Mouse (Mus musculus) cerebellum, postnatal 14 days (tissue): ENCODE measurements at regions not wholly inside any gene's neighbourhood (a gene's known extent, or its start where the extent isn't known, plus 50 kb on each side); places are given as distances from the start of the nearest gene placed in this dataset.

Experiments used
- DNase-seq, 2 experiments: peaks; one replicate each; pipeline ENCODE4 v3.0.0; 2021; ENCODE audit warnings: mixed read lengths in 2 of 2

GRCm38 (mm10) chr9:88073165-88073564 lies 253.8 kb upstream of the Nt5e start:
- peak; percentile 64 to 72 for DNase-seq

DNA sequence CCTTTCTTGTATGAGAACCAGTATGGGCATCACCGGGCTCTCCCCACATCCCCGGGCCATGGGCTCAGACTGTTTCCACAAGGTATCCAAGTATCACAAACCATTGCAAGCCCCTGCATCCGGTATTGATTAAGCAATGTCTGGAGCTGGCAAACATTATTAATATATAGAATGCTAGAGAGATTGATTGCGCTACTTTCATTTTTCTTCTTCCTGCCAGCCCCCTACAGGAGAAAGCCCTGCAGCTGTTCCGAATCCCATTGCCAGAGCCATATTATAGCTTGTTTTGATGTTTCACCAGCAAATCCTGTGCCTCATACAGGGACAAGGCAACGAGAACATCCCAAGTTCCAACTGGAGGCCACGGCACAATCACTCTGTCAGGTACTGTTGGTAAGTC lies 253.4 kb upstream of the Nt5e start:
- no peak for DNase-seq

DNA sequence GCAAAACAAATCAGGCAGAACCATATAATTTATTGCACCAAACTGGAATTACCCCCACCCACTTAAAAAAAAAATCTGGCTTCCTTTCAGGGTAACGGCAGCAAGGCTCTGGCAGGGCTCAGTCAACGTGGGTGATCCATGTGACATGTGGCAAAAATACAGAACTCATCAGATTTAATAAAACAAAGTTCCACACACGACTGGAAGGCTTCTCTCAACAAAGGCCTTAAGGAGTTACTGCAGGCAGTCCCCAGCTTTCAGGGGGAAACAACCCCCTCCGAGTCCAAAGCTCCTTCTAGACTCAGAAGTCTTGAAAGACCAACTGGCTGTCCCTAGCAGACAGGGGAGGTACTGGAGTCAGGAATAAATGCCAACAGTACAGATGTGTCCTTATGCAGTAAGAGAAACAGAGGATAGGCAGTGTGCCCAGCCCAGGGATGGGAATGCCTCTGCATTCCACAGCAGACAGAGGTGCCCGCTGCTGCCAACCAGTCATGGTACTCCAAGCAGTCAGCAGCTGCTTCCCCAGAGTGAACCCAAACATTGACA lies 244.0 kb upstream of the Nt5e start:
- no peak for DNase-seq

DNA sequence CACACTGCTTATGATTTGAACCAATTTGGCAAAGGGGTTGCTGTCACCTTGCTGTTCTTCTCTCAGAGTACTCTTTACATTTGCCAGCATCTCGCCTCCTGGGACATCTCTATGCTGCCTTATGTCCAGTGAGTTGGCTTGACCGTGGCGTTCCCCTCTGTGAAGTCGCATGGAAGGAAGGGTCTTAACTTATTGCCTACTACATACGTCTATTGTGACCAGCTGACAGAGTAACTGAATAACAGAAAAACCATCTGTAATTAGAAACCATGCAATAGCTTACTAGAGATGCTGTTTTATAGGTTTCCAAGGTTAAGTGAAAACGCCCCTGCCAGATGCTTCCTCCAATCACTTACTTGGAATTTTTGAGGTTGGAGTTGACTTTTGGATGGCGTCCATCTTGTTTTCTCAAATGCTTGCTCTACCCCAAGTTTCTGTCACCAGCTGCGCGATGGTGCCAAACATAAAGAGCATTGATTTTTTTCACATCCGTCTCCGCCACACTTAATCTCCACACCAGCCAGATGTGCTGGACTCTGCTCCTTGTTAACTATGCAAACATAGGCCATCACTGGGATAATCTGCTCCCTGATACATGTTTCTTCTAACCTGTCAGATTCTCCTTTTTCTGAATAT lies 241.7 kb upstream of the Nt5e start:
- DNase-seq: no peak

- no peak for DNase-seq
Observed at GRCm38 (mm10) chr9:88085866-88086265, 241.1 kb upstream of the Nt5e start.

- no peak for DNase-seq
Observed at GRCm38 (mm10) chr9:88091781-88092527, 235.0 kb upstream of the Nt5e start.

DNA sequence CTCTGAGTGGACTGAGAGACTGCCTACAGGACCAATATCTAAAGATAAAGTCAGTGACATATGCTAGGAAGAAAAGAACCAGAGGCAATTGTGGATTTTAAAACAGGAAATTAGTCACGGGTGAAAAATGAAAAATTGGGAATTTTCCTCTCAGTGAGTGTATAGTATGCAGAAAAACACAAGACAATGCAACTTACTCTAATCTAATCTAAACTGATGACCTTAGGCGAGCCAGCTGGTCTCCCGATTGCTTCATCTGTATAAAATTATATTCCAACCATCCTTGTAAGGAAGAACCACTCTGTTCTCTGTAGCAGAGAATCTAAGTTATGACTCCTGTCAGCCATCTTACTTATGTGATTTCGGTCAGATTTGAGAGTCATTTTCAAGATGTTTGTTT lies 234.4 kb upstream of the Nt5e start:
- no peak for DNase-seq

GRCm38 (mm10) chr9:88113094-88113493 lies 213.9 kb upstream of the Nt5e start:
- no peak for DNase-seq

GRCm38 (mm10) chr9:88120536-88120935 lies 206.5 kb upstream of the Nt5e start:
- no peak for DNase-seq

GRCm38 (mm10) chr9:88120963-88121570 lies 205.9 kb upstream of the Nt5e start:
- DNase-seq: peak; percentile 21 to 32

- DNase-seq: peak; percentile 13
Observed at GRCm38 (mm10) chr9:88124322-88125005, 202.5 kb upstream of the Nt5e start.

DNA sequence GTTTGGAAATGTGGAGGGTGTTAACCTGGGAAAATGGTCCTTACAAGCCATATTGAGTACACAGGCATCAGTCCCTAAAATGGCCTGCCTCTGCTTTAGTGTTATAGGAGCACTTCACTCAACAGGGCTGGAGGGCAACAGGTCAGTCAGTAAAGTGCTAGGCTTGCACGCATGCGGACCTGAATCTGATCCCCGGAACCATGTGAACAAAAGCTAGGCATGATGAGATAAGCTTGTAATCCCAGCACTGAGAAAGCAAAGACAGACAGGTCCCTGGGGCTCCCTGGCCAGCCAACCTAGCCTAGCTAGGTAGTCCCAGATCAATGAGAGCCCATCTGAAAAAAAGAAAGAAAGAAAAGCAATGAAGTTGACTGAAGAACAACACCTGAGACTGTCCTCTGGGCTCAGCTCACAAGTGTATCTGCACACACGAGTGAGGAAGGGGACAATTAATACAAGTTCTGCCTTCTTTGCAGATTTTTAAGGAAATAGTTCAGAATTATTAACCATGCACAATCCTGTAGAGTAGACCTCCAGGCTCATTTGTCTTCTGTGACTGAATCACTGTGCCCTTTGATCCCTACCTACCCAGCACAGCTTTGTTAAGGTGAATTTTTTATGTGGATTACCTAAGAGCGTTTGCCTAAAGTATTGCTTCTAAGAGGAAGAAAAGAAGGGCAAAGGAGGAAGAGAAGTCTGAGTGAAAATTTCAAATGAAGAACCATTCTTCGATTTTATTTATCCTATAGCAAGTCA lies 163.8 kb upstream of the Nt5e start:
- no peak for DNase-seq

DNA sequence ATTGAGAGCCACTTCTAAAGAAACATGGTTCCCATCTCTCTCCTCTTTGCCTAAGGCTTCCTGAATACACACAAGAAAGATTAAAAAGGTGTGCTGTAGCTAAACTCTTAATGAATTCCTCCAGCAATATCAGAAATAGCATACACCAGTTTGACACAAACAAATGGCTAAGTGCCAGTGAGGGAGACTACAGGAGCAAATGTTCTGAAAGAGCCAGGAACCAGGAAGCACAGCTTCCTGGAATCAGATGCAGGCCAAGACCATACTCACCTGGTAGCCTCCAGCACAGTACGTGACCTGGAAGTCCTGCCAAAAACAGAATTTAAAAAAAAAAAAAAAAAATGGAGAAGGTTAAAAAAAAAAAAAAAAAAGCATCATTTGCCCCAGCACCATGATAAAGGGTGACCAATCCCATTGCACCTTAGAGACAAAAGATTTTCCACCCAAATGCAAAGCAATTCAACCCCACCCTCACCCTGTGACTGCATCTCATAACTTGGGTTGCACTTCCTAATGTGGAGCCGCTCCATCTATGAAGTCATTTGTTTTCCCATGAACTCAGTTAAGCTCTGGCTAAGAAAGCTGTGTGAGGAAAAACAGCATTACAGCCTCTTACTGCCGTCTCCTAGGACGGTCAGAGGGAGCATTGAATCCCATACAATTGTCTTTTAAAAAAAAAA lies 149.3 kb upstream of the Nt5e start:
- DNase-seq: peak; percentile 17 to 48

DNA sequence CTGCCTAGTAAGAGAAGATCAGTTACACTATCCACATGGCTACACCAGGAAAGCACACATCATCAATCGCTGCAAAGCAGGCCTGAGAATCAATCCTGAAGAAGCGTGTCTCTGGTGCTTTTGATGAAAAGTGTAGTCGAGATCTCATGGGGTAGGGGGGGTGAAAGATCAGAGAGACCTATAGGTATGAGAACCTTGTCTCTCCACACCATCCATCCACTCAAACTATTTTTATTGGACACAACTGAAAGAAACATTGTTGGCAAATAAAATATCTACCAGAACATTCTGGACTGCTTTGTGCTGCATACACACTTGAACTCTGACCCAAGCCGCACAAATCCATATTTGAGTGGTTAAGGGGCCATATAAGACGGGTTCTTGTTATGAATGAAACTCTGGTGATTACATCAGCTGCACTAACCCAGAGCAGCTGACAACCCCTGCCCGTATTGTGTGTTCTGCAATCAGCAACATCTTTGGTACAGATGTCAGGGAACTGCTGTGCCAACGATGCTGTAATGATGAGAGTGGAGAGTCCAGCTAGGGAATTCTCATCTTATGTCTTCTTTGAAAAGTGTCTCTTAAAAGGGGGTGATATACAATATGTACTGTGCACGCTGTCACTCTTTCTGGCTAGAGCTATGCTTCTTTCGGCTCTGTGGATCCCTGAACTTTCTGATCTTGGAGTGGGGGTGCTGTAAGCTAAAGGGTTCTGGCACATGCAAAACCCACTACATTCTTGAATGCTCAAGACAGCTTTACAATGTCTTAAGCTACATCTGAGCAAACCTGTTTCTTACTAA lies 145.6 kb upstream of the Nt5e start:
- DNase-seq: no peak

DNA sequence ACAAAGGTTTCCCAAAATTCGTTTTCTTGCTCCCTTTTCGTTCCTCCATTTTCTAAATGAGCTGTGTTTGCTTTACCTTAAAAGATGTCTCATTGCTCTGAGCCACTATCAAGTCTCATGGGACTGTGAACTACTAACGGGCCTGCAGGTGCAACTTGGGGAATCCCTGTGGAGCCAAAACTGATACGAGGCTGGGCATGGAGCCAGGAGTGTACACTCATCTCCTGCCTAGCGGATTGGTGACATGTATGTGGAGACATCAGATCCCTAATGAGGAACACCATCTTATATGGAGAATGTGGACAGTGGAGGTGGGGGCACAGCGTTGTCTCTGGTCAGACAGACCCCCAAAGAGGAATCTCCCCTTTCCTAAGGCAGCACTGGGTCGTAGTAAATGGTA lies 119.6 kb upstream of the Nt5e start:
- no peak for DNase-seq

- no peak for DNase-seq
Observed at GRCm38 (mm10) chr9:88208022-88208421, 119.0 kb upstream of the Nt5e start.

- DNase-seq: no peak
Observed at GRCm38 (mm10) chr9:88214758-88215157, 112.2 kb upstream of the Nt5e start.

- no peak for DNase-seq
Observed at GRCm38 (mm10) chr9:88220360-88220759, 106.6 kb upstream of the Nt5e start.

- no peak for DNase-seq
Observed at GRCm38 (mm10) chr9:88221276-88221675, 105.7 kb upstream of the Nt5e start.

GRCm38 (mm10) chr9:88221850-88222353 lies 105.1 kb upstream of the Nt5e start:
- DNase-seq: peak; percentile 67 to 76

DNA sequence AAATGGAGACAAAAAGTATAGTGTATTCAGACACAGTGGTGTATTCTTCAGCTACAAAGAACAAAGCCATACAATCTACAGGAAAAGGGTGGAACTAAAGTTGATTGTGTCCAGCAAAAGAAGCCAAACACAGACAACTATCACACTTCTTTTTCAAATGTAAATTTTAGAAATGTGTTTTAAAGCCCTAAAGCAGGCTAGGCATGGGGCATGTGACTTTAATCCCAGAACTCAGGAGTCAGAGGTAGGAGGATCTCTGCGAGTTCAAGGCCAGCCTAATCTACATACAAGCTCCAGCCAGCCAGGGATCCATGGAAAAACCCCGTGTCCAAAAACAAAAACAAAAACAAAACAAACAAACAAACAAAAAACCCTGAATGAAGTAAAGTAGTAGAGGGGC lies 89.9 kb upstream of the Nt5e start:
- DNase-seq: no peak
